Mouse (Mus musculus) hindbrain, embryonic 16.5 days (tissue): ENCODE results near the gene Arhgap20. TPM values are rescaled to one million over a fixed set of nuclear protein-coding genes. Genes with fewer than 3 reads are reported as not detected.

Source experiments
- ATAC-seq: fragments of 200-750 bp; cut with Nextera tagmentation; 2 replicates; pipeline ENCODE4 v1.8.0; 2017; ENCODE audit warnings: moderate TSS enrichment, moderate library complexity
- H3K27ac ChIP-seq: fragments of 300-500 bp; sonication (generic); 2 replicates; pipeline ENCODE4 v1.5.1; 2014; ENCODE audit warnings: low read depth, mild to moderate bottlenecking, control low read depth, low read length, moderate library complexity
- H3K27me3 ChIP-seq: fragments of 300-500 bp; sonication (generic); replicated peaks from 2 replicates; pipeline ENCODE4 v1.6.1; 2014; ENCODE audit warnings: low read length; ENCODE audit not compliant: control insufficient read depth, insufficient read depth
- H3K36me3 ChIP-seq: fragments of 300-500 bp; sonication (generic); 2 replicates; pipeline ENCODE4 v1.6.1; 2014; ENCODE audit warnings: mild to moderate bottlenecking, low read length, moderate library complexity, mixed read lengths; ENCODE audit not compliant: control insufficient read depth, insufficient read depth
- H3K4me1 ChIP-seq: fragments of 300-500 bp; sonication (generic); 2 replicates; pipeline ENCODE4 v1.6.1; 2014; ENCODE audit warnings: low read depth, low read length; ENCODE audit not compliant: control insufficient read depth, insufficient read depth
- H3K4me2 ChIP-seq: fragments of 300-500 bp; sonication (generic); 2 replicates; pipeline ENCODE4 v1.6.1; 2014; ENCODE audit warnings: mild to moderate bottlenecking, low read length, control low read depth, moderate library complexity
- H3K4me3 ChIP-seq: fragments of 300-500 bp; sonication (generic); 2 replicates; pipeline ENCODE4 v1.5.1; 2014; ENCODE audit warnings: mild to moderate bottlenecking, low read length, control low read depth, moderate library complexity
- H3K9ac ChIP-seq: fragments of 300-500 bp; sonication (generic); 2 replicates; pipeline ENCODE4 v1.6.1; 2014; ENCODE audit warnings: low read depth, mild to moderate bottlenecking, control low read depth, low read length, moderate library complexity
- H3K9me3 ChIP-seq: fragments of 300-500 bp; sonication (generic); 2 replicates; pipeline ENCODE4 v1.6.1; 2014; ENCODE audit warnings: mild to moderate bottlenecking, low read length, moderate library complexity; ENCODE audit not compliant: control insufficient read depth
- WGBS: fragments of 180-500 bp; shearing (Covaris S2); extraction: QIAGEN DNeasy Blood & Tissue Kit; methylation state at CpG from one replicate; pipeline ENCODE4 v1.1.7; 2014; 5-methylcytosine and 5-hydroxymethylcytosine counted together
- polyA plus RNA-seq: library from polyadenylated mRNA; unstranded; fragments of >200 nt; fragmentation: Nextera tagmentation; extraction: Ambion mirVana; gene quantifications from 2 replicates; pipeline ENCODE4 v1.2.1, GENCODE M21; 2015

The Arhgap20 gene
- polyA plus RNA-seq, 1 experiment from 2014 or later = 23.5 TPM

DNA sequence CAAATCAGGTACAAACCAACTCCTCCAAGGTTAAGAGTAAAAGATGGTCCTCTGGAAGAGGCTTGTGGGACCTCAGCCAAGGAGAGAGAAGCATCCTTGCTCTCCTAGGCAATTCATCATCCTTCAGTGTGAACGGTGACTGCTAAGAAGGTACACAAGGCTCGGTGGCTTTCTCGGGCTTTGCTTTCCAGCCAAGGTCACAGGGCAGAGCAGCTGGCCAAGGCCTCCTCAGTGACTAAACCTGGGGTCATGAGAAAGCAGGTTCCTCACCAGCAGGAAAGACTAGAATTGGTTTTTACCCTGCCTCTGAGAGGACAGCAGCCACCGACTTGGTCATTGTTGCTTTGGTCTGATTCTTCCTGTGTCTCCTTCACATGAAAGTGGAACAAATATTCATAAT, 116.7 kb downstream of the Arhgap20 start:
- H3K9me3 ChIP-seq = no peaks in the 10 kb centered on the region
- ATAC-seq = no peak
- H3K4me1 ChIP-seq = no peaks in the 10 kb centered on the region
- H3K36me3 ChIP-seq = no peaks in the 10 kb centered on the region
- no peak overlapping the region for H3K4me3 ChIP-seq
- H3K27me3 ChIP-seq = no peaks in the 10 kb centered on the region
- no peak overlapping the region for H3K9ac ChIP-seq
- H3K4me2 ChIP-seq = no peak overlapping the region
- no peak overlapping the region for H3K27ac ChIP-seq
- WGBS = 83% methylated on average over 4 of the region's 4 CpGs

GRCm38 (mm10) chr9:51883319-51883718, 118.2 kb downstream of the Arhgap20 start:
- H3K4me2 ChIP-seq = no peak overlapping the region
- no peak overlapping the region for H3K9ac ChIP-seq
- ATAC-seq = no peak
- no peaks in the 10 kb centered on the region for H3K36me3 ChIP-seq
- no peaks in the 10 kb centered on the region for H3K4me1 ChIP-seq
- no peak overlapping the region for H3K4me3 ChIP-seq
- H3K9me3 ChIP-seq = no peaks in the 10 kb centered on the region
- WGBS = 80% methylated on average over 4 of the region's 4 CpGs
- no peak overlapping the region for H3K27ac ChIP-seq
- no peaks in the 10 kb centered on the region for H3K27me3 ChIP-seq

- no peaks in the 10 kb centered on the region for H3K36me3 ChIP-seq
- no peak for ATAC-seq
- WGBS = 92% methylated on average over 1 of the region's 1 CpGs
- no peaks in the 10 kb centered on the region for H3K9me3 ChIP-seq
- no peak overlapping the region for H3K27ac ChIP-seq
- no peaks in the 10 kb centered on the region for H3K4me1 ChIP-seq
- no peak overlapping the region for H3K4me3 ChIP-seq
- H3K4me2 ChIP-seq = no peak overlapping the region
- H3K27me3 ChIP-seq = no peaks in the 10 kb centered on the region
- H3K9ac ChIP-seq = no peak overlapping the region
These were observed 127.8 kb downstream of the Arhgap20 start for GRCm38 (mm10) chr9:51892921-51893320.

Other genes with a start within 250 kb of the Arhgap20 start
- gene Fdx1, start 198.2 kb downstream of the Arhgap20 start, polyA plus RNA-seq = 38.7 and 46.7 TPM in 2 replicates